Mouse (Mus musculus): ENCODE results near the gene Smarcal1. TPM values are rescaled to one million over a fixed set of nuclear protein-coding genes. Genes with fewer than 3 reads are reported as not detected.

The Smarcal1 gene
- polyA plus RNA-seq, 1 experiment from 2014 or later, result 3.5 TPM

DNA sequence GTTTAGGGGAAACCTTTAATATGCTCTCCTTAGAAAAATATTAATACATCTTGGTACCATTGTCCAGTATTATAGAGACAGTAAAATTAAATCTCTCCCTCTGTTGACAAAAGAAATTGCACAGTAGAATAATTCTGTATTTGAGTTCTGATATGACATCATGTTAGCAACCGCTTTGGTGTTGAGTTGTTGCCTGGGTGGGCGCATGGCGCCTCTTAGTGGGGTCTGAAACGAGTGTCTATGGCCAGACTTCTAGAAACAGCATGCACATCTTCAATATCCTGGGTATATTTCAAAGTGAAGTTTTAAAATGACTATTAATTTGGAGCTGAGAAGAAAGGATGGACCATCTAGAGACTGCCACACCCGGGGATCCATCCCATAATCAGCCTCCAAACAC, 19.8 kb downstream of the Smarcal1 start:
- Histone ChIP-seq H3K4me3 (ENCODE audit: low read depth, low read length) (no peak overlapping the region), H3K27me3 (ENCODE audit: insufficient read depth, low read length) (no peaks in the 10 kb centered on the region), H3K4me2 (ENCODE audit: low read depth, low read length) (no peak overlapping the region), H3K27ac (ENCODE audit: low read depth) (no peak overlapping the region), H3K36me3 (replicated peaks; ENCODE audit: insufficient read depth, low read length) (peaks cover 13% of the 10 kb centered on the region), H3K9ac (replicated peaks) (no peak overlapping the region), H3K9me3 (ENCODE audit: low read length) (no peaks in the 10 kb centered on the region), H3K4me1 (ENCODE audit: insufficient read depth) (no peaks in the 10 kb centered on the region)
- no peak for DNase-seq
- TF ChIP-seq CTCF (IDR thresholded peaks at IDR 0.05; ENCODE audit: low read depth) (no peak), EP300 (IDR thresholded peaks at IDR 0.05; ENCODE audit: low read depth) (no peak)
- no peak for ATAC-seq
- WGBS (ENCODE audit: insufficient replicate concordance), result 87% methylated on average over 5 of the region's 5 CpGs

DNA sequence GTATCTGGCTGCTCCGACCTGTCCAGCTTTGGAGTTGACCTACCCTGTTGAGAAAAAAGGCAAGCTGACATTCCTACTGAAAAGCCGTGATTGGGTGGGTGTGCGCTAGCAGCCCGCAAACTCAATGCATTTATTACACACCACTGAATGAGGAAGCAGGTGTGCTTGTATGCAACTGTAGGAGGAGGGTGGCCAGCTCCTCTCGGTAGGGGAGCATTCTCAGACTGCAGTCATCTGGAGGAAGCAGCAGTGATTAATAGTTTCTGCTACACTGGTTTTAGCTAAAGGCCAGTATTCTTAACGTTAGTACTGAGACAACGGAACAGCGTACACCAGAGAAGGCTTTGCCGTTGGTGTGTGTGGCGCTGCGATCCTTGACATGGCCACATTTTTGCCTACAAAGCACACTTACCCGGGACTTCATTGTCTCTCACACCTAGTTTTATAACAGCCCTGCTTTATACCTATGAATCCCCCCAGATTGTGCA, 23.2 kb downstream of the Smarcal1 start:
- Histone ChIP-seq H3K4me3 (ENCODE audit: low read depth, low read length) (no peak overlapping the region), H3K27ac (ENCODE audit: low read depth) (no peak overlapping the region), H3K36me3 (replicated peaks; ENCODE audit: insufficient read depth, low read length) (peaks cover 14% of the 10 kb centered on the region; the same call in 1 of the 2 replicates), H3K9me3 (ENCODE audit: low read length) (no peaks in the 10 kb centered on the region), H3K9ac (replicated peaks) (no peak overlapping the region), H3K4me2 (ENCODE audit: low read depth, low read length) (no peak overlapping the region), H3K4me1 (ENCODE audit: insufficient read depth) (peaks cover 4% of the 10 kb centered on the region; the same call in 1 of the 2 replicates), H3K27me3 (ENCODE audit: insufficient read depth, low read length) (no peaks in the 10 kb centered on the region)
- ATAC-seq (no peak), DNase-seq (no peak)
- TF ChIP-seq CTCF (IDR thresholded peaks at IDR 0.05; ENCODE audit: low read depth) (no peak), EP300 (IDR thresholded peaks at IDR 0.05; ENCODE audit: low read depth) (no peak)
- WGBS (ENCODE audit: insufficient replicate concordance), result 80% methylated on average over 12 of the region's 12 CpGs

GRCm38 (mm10) chr1:72609129-72609528, 26.1 kb downstream of the Smarcal1 start:
- Histone ChIP-seq H3K4me1 (ENCODE audit: insufficient read depth) (peaks cover 4% of the 10 kb centered on the region; the same call in 1 of the 2 replicates), H3K27ac (ENCODE audit: low read depth) (no peak overlapping the region), H3K4me3 (ENCODE audit: low read depth, low read length) (no peak overlapping the region), H3K27me3 (ENCODE audit: insufficient read depth, low read length) (no peaks in the 10 kb centered on the region), H3K9ac (replicated peaks) (no peak overlapping the region), H3K9me3 (ENCODE audit: low read length) (no peaks in the 10 kb centered on the region), H3K36me3 (replicated peaks; ENCODE audit: insufficient read depth, low read length) (peaks cover 26% of the 10 kb centered on the region), H3K4me2 (ENCODE audit: low read depth, low read length) (no peak overlapping the region)
- 83% methylated on average over 10 of the region's 10 CpGs for WGBS (ENCODE audit: insufficient replicate concordance)
- no peak for TF ChIP-seq EP300 (IDR thresholded peaks at IDR 0.05; ENCODE audit: low read depth)
- TF ChIP-seq CTCF (IDR thresholded peaks at IDR 0.05; ENCODE audit: low read depth), result no peak
- ATAC-seq, result no peak
- DNase-seq, result no peak

DNA sequence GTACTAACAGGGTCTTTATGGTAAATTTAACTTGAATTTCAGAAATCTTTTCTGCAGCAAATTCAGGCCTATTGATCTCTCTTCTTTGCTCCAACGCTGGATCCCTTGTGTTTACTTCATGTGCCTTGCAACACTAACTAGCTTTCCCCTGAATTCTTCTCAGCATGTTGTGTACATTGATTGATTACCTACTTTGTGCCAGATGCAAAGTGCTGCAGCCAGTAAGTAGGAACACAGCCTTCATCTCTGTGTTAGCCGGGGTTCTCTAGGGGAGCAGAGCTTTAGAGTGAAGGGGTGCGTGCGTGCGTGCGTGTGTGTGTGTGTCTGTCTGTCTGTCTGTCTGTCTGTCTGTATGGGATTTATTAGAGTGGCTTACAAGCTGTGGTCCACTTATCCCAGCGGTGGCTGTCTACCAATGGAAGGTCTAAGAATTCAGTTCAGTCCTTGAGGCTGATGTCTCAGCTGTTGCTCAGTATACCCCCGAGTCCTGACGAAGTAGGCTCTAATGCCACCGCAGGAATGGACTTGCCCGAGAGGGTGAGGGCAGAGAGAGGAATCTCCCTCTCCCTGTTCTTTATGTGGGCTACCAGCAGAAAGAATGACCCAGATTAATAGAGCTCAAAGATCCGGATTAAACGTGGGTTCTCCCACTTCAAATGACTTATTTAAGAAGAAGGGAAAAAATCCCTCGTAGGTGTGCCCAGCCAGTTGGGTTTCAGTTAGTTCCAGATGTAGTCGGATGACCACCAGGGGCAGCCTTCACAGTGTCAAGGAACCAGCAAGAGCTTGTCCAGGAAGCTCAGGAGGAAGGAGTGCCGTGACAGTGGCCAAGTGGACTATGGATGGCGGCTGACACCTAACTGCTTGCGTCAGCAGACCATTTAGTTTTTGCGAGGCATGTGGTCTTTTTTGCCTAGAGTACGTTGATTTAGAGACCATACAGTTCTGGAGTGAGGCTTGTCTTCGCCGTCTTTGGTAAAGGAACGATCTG, 27.1 kb downstream of the Smarcal1 start:
- no peak overlapping the region for H3K9ac ChIP-seq (replicated peaks)
- H3K9me3 ChIP-seq (ENCODE audit: low read length), result no peaks in the 10 kb centered on the region
- peaks cover 31% of the 10 kb centered on the region for H3K36me3 ChIP-seq (replicated peaks; ENCODE audit: insufficient read depth, low read length)
- 87% methylated on average over 23 of the region's 23 CpGs for WGBS (ENCODE audit: insufficient replicate concordance)
- peak; percentile 57 for ATAC-seq
- DNase-seq, result no peak
- H3K4me2 ChIP-seq (ENCODE audit: low read depth, low read length), result no peak overlapping the region
- peak; percentile 33; the same call in 1 of the 2 replicates for TF ChIP-seq CTCF (IDR thresholded peaks at IDR 0.05; ENCODE audit: low read depth)
- no peak for TF ChIP-seq EP300 (IDR thresholded peaks at IDR 0.05; ENCODE audit: low read depth)
- H3K27me3 ChIP-seq (ENCODE audit: insufficient read depth, low read length), result no peaks in the 10 kb centered on the region
- peaks cover 4% of the 10 kb centered on the region; the same call in 1 of the 2 replicates for H3K4me1 ChIP-seq (ENCODE audit: insufficient read depth)
- H3K4me3 ChIP-seq (ENCODE audit: low read depth, low read length), result no peak overlapping the region
- no peak overlapping the region for H3K27ac ChIP-seq (ENCODE audit: low read depth)

DNA sequence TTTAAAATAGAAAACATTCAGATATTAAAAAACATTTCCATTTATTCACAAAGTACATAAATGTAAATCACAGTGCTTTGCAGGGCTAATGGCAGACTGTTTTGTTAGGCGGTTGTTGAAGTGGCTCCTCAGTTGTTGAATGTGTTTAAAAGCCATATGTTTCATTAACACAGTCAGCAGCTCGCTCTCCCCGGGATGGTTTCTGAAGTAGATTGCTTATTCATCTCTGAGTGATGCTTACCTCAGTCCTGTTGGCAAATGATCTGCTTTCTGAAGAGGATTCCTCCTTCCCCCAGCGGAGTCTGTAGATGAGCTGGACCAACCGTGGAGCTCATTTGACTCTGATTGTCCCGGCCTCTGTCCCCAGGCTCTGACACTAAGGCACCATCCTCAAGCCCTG, 29.1 kb downstream of the Smarcal1 start:
- no peak overlapping the region for H3K9ac ChIP-seq (replicated peaks)
- H3K27me3 ChIP-seq (ENCODE audit: insufficient read depth, low read length), result no peaks in the 10 kb centered on the region
- H3K36me3 ChIP-seq (replicated peaks; ENCODE audit: insufficient read depth, low read length), result peaks cover 45% of the 10 kb centered on the region
- ATAC-seq, result no peak
- H3K4me3 ChIP-seq (ENCODE audit: low read depth, low read length), result no peak overlapping the region
- H3K4me1 ChIP-seq (ENCODE audit: insufficient read depth), result peaks cover 4% of the 10 kb centered on the region; the same call in 1 of the 2 replicates
- no peak overlapping the region for H3K4me2 ChIP-seq (ENCODE audit: low read depth, low read length)
- no peak overlapping the region for H3K27ac ChIP-seq (ENCODE audit: low read depth)
- no peak for TF ChIP-seq EP300 (IDR thresholded peaks at IDR 0.05; ENCODE audit: low read depth)
- H3K9me3 ChIP-seq (ENCODE audit: low read length), result no peaks in the 10 kb centered on the region
- no peak for DNase-seq
- 88% methylated on average over 6 of the region's 6 CpGs for WGBS (ENCODE audit: insufficient replicate concordance)

DNA sequence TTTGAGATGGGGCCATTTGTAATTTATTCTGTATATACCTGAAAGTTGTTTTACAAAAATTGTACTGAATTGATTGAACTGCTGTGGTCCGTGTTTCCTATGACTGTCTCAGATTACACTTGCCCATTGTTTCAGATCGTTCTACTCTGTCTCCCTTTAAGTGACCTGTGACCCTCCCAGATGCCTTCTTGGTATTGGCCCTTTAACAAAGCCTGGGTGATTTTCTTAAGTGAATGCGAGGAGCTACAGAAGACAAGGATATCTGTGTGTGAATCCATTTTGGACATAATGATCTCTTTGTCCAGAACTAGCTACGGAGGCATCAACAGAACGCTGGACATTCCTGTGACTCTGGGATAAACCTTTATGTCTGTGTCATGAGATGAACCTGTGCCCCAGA, 52.2 kb downstream of the Smarcal1 start:
- Histone ChIP-seq H3K9ac (replicated peaks) (no peak overlapping the region), H3K4me3 (ENCODE audit: low read depth, low read length) (no peak overlapping the region), H3K4me2 (ENCODE audit: low read depth, low read length) (no peak overlapping the region), H3K36me3 (replicated peaks; ENCODE audit: insufficient read depth, low read length) (peaks cover 9% of the 10 kb centered on the region), H3K27me3 (ENCODE audit: insufficient read depth, low read length) (no peaks in the 10 kb centered on the region), H3K9me3 (ENCODE audit: low read length) (no peaks in the 10 kb centered on the region), H3K4me1 (ENCODE audit: insufficient read depth) (no peaks in the 10 kb centered on the region), H3K27ac (ENCODE audit: low read depth) (no peak overlapping the region)
- 58% methylated on average over 5 of the region's 5 CpGs for WGBS (ENCODE audit: insufficient replicate concordance)
- TF ChIP-seq EP300 (IDR thresholded peaks at IDR 0.05; ENCODE audit: low read depth), result no peak
- DNase-seq (no peak), ATAC-seq (no peak)

All from liver, postnatal 0 days (tissue).